9 mouse cellular contexts compared by ENCODE assay signal in the genomic region with DNA sequence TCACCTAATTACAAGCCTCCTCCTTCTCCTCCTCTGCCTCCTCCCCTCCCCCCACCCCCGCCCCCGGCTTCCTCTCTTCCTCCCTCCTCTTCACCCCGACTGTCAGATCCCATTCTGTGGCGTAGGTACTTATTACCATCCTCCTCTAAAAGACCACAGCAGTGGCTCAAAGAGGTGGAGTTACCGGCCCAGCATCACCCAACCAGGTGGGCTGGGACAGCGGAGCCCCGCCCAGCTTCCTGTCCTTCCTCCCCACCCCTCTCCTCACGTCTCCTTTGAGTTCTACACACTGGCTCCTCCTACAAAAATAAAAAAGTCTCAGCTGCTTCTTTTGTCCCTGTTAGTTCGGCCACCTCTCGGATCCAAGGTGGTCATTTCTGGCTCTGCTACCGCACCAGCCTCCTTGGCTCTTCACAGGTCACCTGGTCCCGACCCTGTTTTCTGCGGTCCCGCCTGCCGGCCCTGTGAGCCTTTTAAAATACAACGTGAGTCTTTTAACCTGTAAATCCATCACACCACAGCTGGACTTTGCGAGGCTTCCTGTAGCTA. TPM values are rescaled to one million over a fixed set of nuclear protein-coding genes. Genes with fewer than 3 reads are reported as not detected.
DNase-seq lines count a peak whose midpoint lies in the region; ATAC-seq lines count a peak whose summit lies in the region.
"Had no signal": no experiment of that assay in that cellular context is flagged by ENCODE, and none has a peak within 500 bp of the region (broad histone marks: within the 10 kb centered on the region; RNA-seq: fewer than 3 reads in every experiment).

No protein-coding gene starts in this region.

- WGBS in limb, embryonic 11.5 days, result 2% methylated on average over 16 of the region's 17 CpGs

- peaks cover 4% of the 10 kb centered on the region; the same call in 1 of the 2 replicates for H3K27me3 ChIP-seq in limb, embryonic 11.5 days (ENCODE audit: control insufficient read depth, insufficient read depth, low read length)

- ATAC-seq in granulocyte monocyte progenitor cell, adult 5-6 weeks (replicated peaks; ENCODE audit: poor library complexity, severe bottlenecking), result peak; percentile 66
- peak; percentile 83 for ATAC-seq in limb, embryonic 11.5 days (ENCODE audit: insufficient number of reproducible peaks, low FRiP score, low TSS enrichment, low read depth)

- peak overlapping the region; percentile 52 for H3K9ac ChIP-seq in limb, embryonic 11.5 days (ENCODE audit: low read length)

- H3K27ac ChIP-seq in limb, embryonic 11.5 days (replicated peaks; ENCODE audit: low read depth, low read length), result no peak overlapping the region; the same call in 1 of the 2 replicates

- peak overlapping the region; percentile 28 for H3K4me3 ChIP-seq in limb, embryonic 11.5 days (ENCODE audit: low read depth, low read length)
- H3K4me3 ChIP-seq: erythroblast, embryonic 14.5 days had no signal

- no peaks in the 10 kb centered on the region for H3K36me3 ChIP-seq in limb, embryonic 11.5 days (ENCODE audit: control insufficient read depth, insufficient read depth, low read length)

- peak overlapping the region; percentile 32 for H3K4me2 ChIP-seq in limb, embryonic 11.5 days (ENCODE audit: low read depth, severe bottlenecking)

- H3K9me3 ChIP-seq in limb, embryonic 11.5 days (ENCODE audit: control insufficient read depth, low read length), result no peaks in the 10 kb centered on the region

- 0 out of 2 replicates have a peak, but pooled peaks cover 5% of the 10 kb centered on the region for H3K4me1 ChIP-seq in limb, embryonic 11.5 days (ENCODE audit: control insufficient read depth, insufficient read depth, low read length)

- DNase-seq in A20 (ENCODE audit: low read depth, low spot score) (peak; percentile 92), MEL-GATA-1-ER (ENCODE audit: extremely low read depth, low read depth) (peak; percentile 84)
- DNase-seq in limb, embryonic 11.5 days (ENCODE audit: low spot score), result peak; percentile 75
- DNase-seq in neural tube, embryonic 10.5 days (ENCODE audit: extremely low spot score, low spot score), result peak; percentile 34
- no peak for DNase-seq in ovary, postnatal 10 days (ENCODE audit: low spot score)
- DNase-seq in left cerebral cortex, adult 8-10 months (ENCODE audit: low spot score in 2 of 2), result no peak
- no peak for DNase-seq in cerebellum, adult 9-10 months

RNA-seq across cellular contexts. Expression of a gene that starts 6.0 kb away (rescaled TPM):
- total RNA-seq in granulocyte monocyte progenitor cell, adult 5-6 weeks (2014; fragmentation: Nextera tagmentation), result not detected in 2 replicates
- not detected in 2 replicates for total RNA-seq in granulocyte monocyte progenitor cell, adult 5-6 weeks (2017)
- 3.7 and 4.5 TPM in 2 replicates for polyA plus RNA-seq in limb, embryonic 11.5 days (2014; fragmentation: Nextera tagmentation; extraction: Ambion mirVana)
- total RNA-seq in left cerebral cortex, adult 8-10 months (2022), result 10 to 100 TPM; 59.2 to 67.3 (median 62.3) TPM

RNA-seq across cellular contexts. Expression of a gene that starts 9.0 kb away (rescaled TPM):
- total RNA-seq in granulocyte monocyte progenitor cell, adult 5-6 weeks (2014; fragmentation: Nextera tagmentation), result not detected in 2 replicates
- total RNA-seq in granulocyte monocyte progenitor cell, adult 5-6 weeks (2017), result not detected in 2 replicates
- 0.19 and 0.23 TPM in 2 replicates for polyA plus RNA-seq in limb, embryonic 11.5 days (2014; fragmentation: Nextera tagmentation; extraction: Ambion mirVana)
- total RNA-seq in left cerebral cortex, adult 8-10 months (2022), result 100 to 1,000 TPM; 809 to 955 (median 872) TPM
- polyA plus RNA-seq: erythroblast, embryonic 14.5 days had no signal

RNA-seq across cellular contexts. Expression of a gene that starts 25.5 kb away (rescaled TPM):
- total RNA-seq in granulocyte monocyte progenitor cell, adult 5-6 weeks (2014; fragmentation: Nextera tagmentation), result not detected in 2 replicates
- total RNA-seq in granulocyte monocyte progenitor cell, adult 5-6 weeks (2017), result not detected in 2 replicates
- 4.3 and 4.6 TPM in 2 replicates for polyA plus RNA-seq in limb, embryonic 11.5 days (2014; fragmentation: Nextera tagmentation; extraction: Ambion mirVana)
- not detected for total RNA-seq in left cerebral cortex, adult 8-10 months (2022)
- polyA plus RNA-seq: erythroblast, embryonic 14.5 days had no signal

RNA-seq across cellular contexts. Expression of a gene that starts 58.7 kb away (rescaled TPM):
- total RNA-seq in granulocyte monocyte progenitor cell, adult 5-6 weeks (2014; fragmentation: Nextera tagmentation), result 20.8 and 30.0 TPM in 2 replicates
- total RNA-seq in granulocyte monocyte progenitor cell, adult 5-6 weeks (2017), result 14.8 and 18.3 TPM in 2 replicates
- 30.5 and 32.3 TPM in 2 replicates for polyA plus RNA-seq in limb, embryonic 11.5 days (2014; fragmentation: Nextera tagmentation; extraction: Ambion mirVana)
- 10 to 100 TPM; 44.1 to 52.8 (median 46.3) TPM for total RNA-seq in left cerebral cortex, adult 8-10 months (2022)

RNA-seq across cellular contexts. Expression of a gene that starts 58.7 kb away (rescaled TPM):
- total RNA-seq in granulocyte monocyte progenitor cell, adult 5-6 weeks (2014; fragmentation: Nextera tagmentation), result 42.7 and 44.3 TPM in 2 replicates
- total RNA-seq in granulocyte monocyte progenitor cell, adult 5-6 weeks (2017), result 56.7 and 64.5 TPM in 2 replicates
- polyA plus RNA-seq in limb, embryonic 11.5 days (2014; fragmentation: Nextera tagmentation; extraction: Ambion mirVana), result 83.1 and 84.8 TPM in 2 replicates
- total RNA-seq in left cerebral cortex, adult 8-10 months (2022), result 10 to 100 TPM; 90.5 to 98.5 (median 96.4) TPM

Comparison
In these comparisons a context has a peak if more than half of its experiments do, and no peak if none do; other contexts are left out.
1. DNase-seq: peak in A20 (single experiment), MEL-GATA-1-ER (single experiment), limb, embryonic 11.5 days (single experiment) and neural tube, embryonic 10.5 days (single experiment); none in ovary, postnatal 10 days (single experiment), left cerebral cortex, adult 8-10 months (0 of 2) and cerebellum, adult 9-10 months (single experiment).
2. RNA of a gene that starts 6.0 kb away (total RNA-seq): 59.2 to 67.3 TPM in left cerebral cortex, adult 8-10 months; not detected in granulocyte monocyte progenitor cell, adult 5-6 weeks; every median in the first group is over 10 times any median in the second.
3. RNA of a gene that starts 9.0 kb away (total RNA-seq): 809 to 955 TPM in left cerebral cortex, adult 8-10 months; not detected in granulocyte monocyte progenitor cell, adult 5-6 weeks; every median in the first group is over 100 times any median in the second.